Comparison of ENCODE assay signal across 11 mouse cellular contexts in genomic region chr7:67955276-67955675, GRCm38 (mm10). TPM values are rescaled to one million over a fixed set of nuclear protein-coding genes. Genes with fewer than 3 reads are reported as not detected.
DNase-seq lines count a peak whose midpoint lies in the region; ATAC-seq lines count a peak whose summit lies in the region.
"Had no signal": no experiment of that assay in that cellular context is flagged by ENCODE, and none has a peak within 500 bp of the region (broad histone marks: within the 10 kb centered on the region; RNA-seq: fewer than 3 reads in every experiment).

No protein-coding gene starts in this region.

- H3K9me3 ChIP-seq in liver, embryonic 11.5 days (ENCODE audit: control insufficient read depth, low read length) = no peaks in the 10 kb centered on the region
- no peaks in the 10 kb centered on the region for H3K9me3 ChIP-seq in forebrain, embryonic 12.5 days
- no peaks in the 10 kb centered on the region for H3K9me3 ChIP-seq in limb, embryonic 12.5 days
- H3K9me3 ChIP-seq in neural tube, embryonic 15.5 days (replicated peaks) = no peaks in the 10 kb centered on the region

- no peak overlapping the region for H3K9ac ChIP-seq in liver, embryonic 11.5 days (ENCODE audit: low read depth, low read length)
- H3K9ac ChIP-seq in forebrain, embryonic 12.5 days = peak overlapping the region; percentile 96; the same call in 1 of the 2 replicates
- peak overlapping the region; percentile 98 for H3K9ac ChIP-seq in limb, embryonic 12.5 days (replicated peaks)
- peak overlapping the region; percentile 86; the same call in 1 of the 2 replicates for H3K9ac ChIP-seq in neural tube, embryonic 15.5 days (replicated peaks)

- H3K27ac ChIP-seq in liver, embryonic 11.5 days (ENCODE audit: low read depth, low read length) = no peak overlapping the region
- H3K27ac ChIP-seq in forebrain, embryonic 12.5 days = no peak overlapping the region
- peak overlapping the region; percentile 100 for H3K27ac ChIP-seq in limb, embryonic 12.5 days
- H3K27ac ChIP-seq in neural tube, embryonic 15.5 days (replicated peaks) = no peak overlapping the region

- H3K4me2 ChIP-seq in liver, embryonic 11.5 days = peak overlapping the region; percentile 95
- H3K4me2 ChIP-seq in forebrain, embryonic 12.5 days = peak overlapping the region; percentile 99
- peak overlapping the region; percentile 89 for H3K4me2 ChIP-seq in limb, embryonic 12.5 days
- peak overlapping the region; percentile 99 for H3K4me2 ChIP-seq in neural tube, embryonic 15.5 days

- 42% methylated on average over 5 of the region's 5 CpGs for WGBS in liver, embryonic 11.5 days
- 23% methylated on average over 5 of the region's 5 CpGs for WGBS in forebrain, embryonic 12.5 days
- WGBS in limb, embryonic 12.5 days = 18% methylated on average over 5 of the region's 5 CpGs
- 14% methylated on average over 5 of the region's 5 CpGs for WGBS in neural tube, embryonic 15.5 days

- no peak for DNase-seq in liver, embryonic 11.5 days (ENCODE audit: low spot score)
- DNase-seq in liver = no peak
- DNase-seq in right cerebral cortex, postnatal 10 days (ENCODE audit: low spot score in 2 of 2) = no peak
- DNase-seq in adrenal gland, postnatal 36 days = no peak
- DNase-seq in gastrocnemius, postnatal 25 days = no peak
- DNase-seq: cerebellum, postnatal 10 days; kidney, postnatal 36 days had no signal

- H3K4me1 ChIP-seq in liver, embryonic 11.5 days (replicated peaks; ENCODE audit: control insufficient read depth, insufficient read depth, low read length) = peaks cover 51% of the 10 kb centered on the region
- H3K4me1 ChIP-seq in forebrain, embryonic 12.5 days = peaks cover 50% of the 10 kb centered on the region
- H3K4me1 ChIP-seq in limb, embryonic 12.5 days (replicated peaks) = peaks cover 53% of the 10 kb centered on the region
- H3K4me1 ChIP-seq in neural tube, embryonic 15.5 days = peaks cover 53% of the 10 kb centered on the region

- ATAC-seq in liver, embryonic 11.5 days (replicated peaks; ENCODE audit: low FRiP score) = no peak
- no peak for ATAC-seq in forebrain, embryonic 12.5 days (ENCODE audit: low FRiP score)
- no peak for ATAC-seq in limb, embryonic 12.5 days (ENCODE audit: insufficient number of reproducible peaks, insufficient read depth, low FRiP score, low TSS enrichment, low read depth)
- ATAC-seq in neural tube, embryonic 15.5 days (ENCODE audit: low FRiP score) = no peak
- ATAC-seq: Patski had no signal

- H3K4me3 ChIP-seq in liver, embryonic 11.5 days (ENCODE audit: low read depth, low read length) = peak overlapping the region; percentile 89; the same call in 1 of the 2 replicates
- peak overlapping the region; percentile 92 for H3K4me3 ChIP-seq in forebrain, embryonic 12.5 days (replicated peaks)
- H3K4me3 ChIP-seq in limb, embryonic 12.5 days (replicated peaks) = peak overlapping the region; percentile 98
- peak overlapping the region; percentile 77 for H3K4me3 ChIP-seq in neural tube, embryonic 15.5 days (replicated peaks)

- no peaks in the 10 kb centered on the region for H3K36me3 ChIP-seq in liver, embryonic 11.5 days (ENCODE audit: control insufficient read depth, insufficient read depth, low read length)
- no peaks in the 10 kb centered on the region for H3K36me3 ChIP-seq in forebrain, embryonic 12.5 days (replicated peaks)
- H3K36me3 ChIP-seq in limb, embryonic 12.5 days = no peaks in the 10 kb centered on the region
- H3K36me3 ChIP-seq in neural tube, embryonic 15.5 days = no peaks in the 10 kb centered on the region

- H3K27me3 ChIP-seq in liver, embryonic 11.5 days (replicated peaks; ENCODE audit: control insufficient read depth, insufficient read depth, low read length) = no peaks in the 10 kb centered on the region
- no peaks in the 10 kb centered on the region for H3K27me3 ChIP-seq in forebrain, embryonic 12.5 days
- H3K27me3 ChIP-seq in limb, embryonic 12.5 days = no peaks in the 10 kb centered on the region
- H3K27me3 ChIP-seq in neural tube, embryonic 15.5 days (replicated peaks) = no peaks in the 10 kb centered on the region
- H3K27me3 ChIP-seq: Patski had no signal

RNA-seq across cellular contexts. Expression of gene Igf1r, which starts 2.6 kb away (rescaled TPM):
- 9.2 and 10.2 TPM in 2 replicates for polyA plus RNA-seq in liver, embryonic 11.5 days (2014; fragmentation: Nextera tagmentation; extraction: Ambion mirVana)
- 29.0 and 36.1 TPM in 2 replicates for polyA plus RNA-seq in forebrain, embryonic 12.5 days (2016; fragmentation: Nextera tagmentation; extraction: Ambion mirVana)
- polyA plus RNA-seq in limb, embryonic 12.5 days (2016; fragmentation: Nextera tagmentation; extraction: Ambion mirVana) = 45.2 and 47.2 TPM in 2 replicates
- polyA plus RNA-seq in neural tube, embryonic 15.5 days (2015; fragmentation: Nextera tagmentation; extraction: Ambion mirVana) = 19.0 and 20.8 TPM in 2 replicates
- 10 to 100 TPM; 74.1 to 87.4 TPM for total RNA-seq in adrenal gland, postnatal 36 days (2021)
- total RNA-seq in gastrocnemius, postnatal 25 days (2021) = 1 to 10 TPM; 9.5 to 9.6 TPM
